Mouse (Mus musculus): ENCODE measurements around the gene Zfp704.

The Zfp704 gene

DNA sequence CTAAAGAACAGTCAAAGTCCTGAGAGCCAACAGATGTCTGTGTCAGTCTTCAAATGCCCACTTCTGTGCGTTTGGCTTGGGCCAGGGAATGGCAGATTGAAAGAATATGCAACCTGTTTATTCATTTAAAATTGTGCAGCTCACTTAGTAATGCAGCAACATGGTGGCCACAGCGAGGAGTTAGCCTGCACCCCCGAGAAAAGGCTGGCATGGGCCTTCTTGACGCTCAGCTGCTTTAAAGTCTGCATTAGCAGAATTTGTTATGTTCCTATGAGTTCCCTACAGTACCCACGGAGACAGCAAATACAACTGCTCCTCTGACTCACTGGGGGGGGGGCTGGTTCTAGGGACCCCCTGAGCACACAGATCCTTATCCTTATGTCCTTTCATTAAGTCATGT is 184.2 kb downstream of the Zfp704 start:
- no peak for DNase-seq (ENCODE audit: low spot score in 2 of 2)

- no peak for DNase-seq (ENCODE audit: low spot score in 2 of 2)
These were observed 185.2 kb downstream of the Zfp704 start for GRCm38 (mm10) chr3:9424637-9425036.

DNA sequence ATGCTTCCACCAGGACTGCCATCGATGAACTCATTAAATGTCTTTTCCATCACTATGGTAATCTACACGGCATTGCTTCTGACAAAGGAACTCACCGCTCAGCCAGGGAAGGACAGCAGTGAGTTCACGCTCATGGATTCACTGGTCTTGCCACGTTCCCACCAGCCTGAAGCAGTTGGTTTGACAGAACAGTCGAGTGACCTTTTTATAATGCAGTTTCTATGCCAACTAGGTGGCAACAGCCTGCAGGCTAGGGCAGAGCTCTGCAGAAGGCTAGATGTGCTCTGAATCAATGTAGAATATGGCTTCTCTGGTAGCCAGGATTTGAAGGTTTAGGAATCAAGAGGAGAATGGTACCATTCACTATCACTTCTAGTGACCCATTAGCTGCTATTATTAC is 186.2 kb downstream of the Zfp704 start:
- DNase-seq (ENCODE audit: low spot score in 2 of 2): no peak

GRCm38 (mm10) chr3:9408896-9409295 is 201.0 kb downstream of the Zfp704 start:
- no peak for DNase-seq (ENCODE audit: low spot score in 2 of 2)

- no peak for DNase-seq (ENCODE audit: low spot score in 2 of 2)
These were observed 202.1 kb downstream of the Zfp704 start for GRCm38 (mm10) chr3:9407801-9408200.

DNA sequence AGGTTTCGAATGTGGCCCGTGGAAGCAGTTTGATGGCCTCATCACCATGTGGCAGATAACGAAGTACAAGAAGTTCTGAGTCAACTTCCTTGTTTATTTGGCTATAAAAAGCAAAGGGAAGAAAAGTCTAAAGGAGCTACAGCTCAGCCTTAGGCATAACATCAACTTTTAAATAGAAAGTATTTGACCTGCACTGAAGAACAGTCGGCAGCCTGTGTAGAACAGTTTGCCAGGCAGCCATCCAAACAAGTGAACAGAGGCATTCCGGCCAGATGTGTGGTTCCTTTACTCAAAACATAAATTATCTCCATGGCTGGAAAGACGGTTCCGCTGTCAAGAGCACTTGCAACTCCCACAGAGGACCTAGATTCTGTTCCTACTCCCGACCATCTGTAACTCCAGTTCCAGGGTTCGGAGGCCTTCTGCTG is 202.8 kb downstream of the Zfp704 start:
- no peak for DNase-seq (ENCODE audit: low spot score in 2 of 2)

GRCm38 (mm10) chr3:9405341-9405740 is 204.5 kb downstream of the Zfp704 start:
- DNase-seq (ENCODE audit: low spot score in 2 of 2): no peak

GRCm38 (mm10) chr3:9403255-9404050 is 206.4 kb downstream of the Zfp704 start:
- no peak for DNase-seq (ENCODE audit: low spot score in 2 of 2)

GRCm38 (mm10) chr3:9402836-9403235 is 207.0 kb downstream of the Zfp704 start:
- DNase-seq (ENCODE audit: low spot score in 2 of 2): no peak

- DNase-seq (ENCODE audit: low spot score in 2 of 2): no peak
These were observed 207.5 kb downstream of the Zfp704 start for GRCm38 (mm10) chr3:9402345-9402744.

DNA sequence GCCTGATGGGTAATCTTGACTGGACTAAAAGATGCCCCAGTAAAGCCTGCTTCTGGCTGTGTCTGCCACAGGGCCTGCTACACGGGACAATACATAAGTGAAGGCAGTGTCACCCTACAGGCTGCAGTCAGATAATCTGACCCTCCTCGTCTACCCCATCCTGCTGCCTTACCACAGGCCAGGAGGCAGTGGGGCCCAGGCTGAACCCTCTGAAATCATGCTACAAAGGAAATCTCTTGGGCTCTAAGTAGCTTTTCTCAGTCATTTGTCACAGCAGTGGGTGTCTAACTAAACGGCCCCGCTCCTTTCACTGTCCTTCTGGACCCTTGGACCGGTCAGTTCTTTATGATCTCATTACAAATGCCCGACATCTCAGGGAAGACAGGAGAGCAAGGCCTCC is 208.2 kb downstream of the Zfp704 start:
- no peak for DNase-seq (ENCODE audit: low spot score in 2 of 2)

GRCm38 (mm10) chr3:9400886-9401221 is 209.0 kb downstream of the Zfp704 start:
- no peak for DNase-seq (ENCODE audit: low spot score in 2 of 2)

- peak in 1 of 2 experiments; percentile 63 for DNase-seq (ENCODE audit: low spot score in 2 of 2)
These were observed 209.5 kb downstream of the Zfp704 start for GRCm38 (mm10) chr3:9400201-9400885.

DNA sequence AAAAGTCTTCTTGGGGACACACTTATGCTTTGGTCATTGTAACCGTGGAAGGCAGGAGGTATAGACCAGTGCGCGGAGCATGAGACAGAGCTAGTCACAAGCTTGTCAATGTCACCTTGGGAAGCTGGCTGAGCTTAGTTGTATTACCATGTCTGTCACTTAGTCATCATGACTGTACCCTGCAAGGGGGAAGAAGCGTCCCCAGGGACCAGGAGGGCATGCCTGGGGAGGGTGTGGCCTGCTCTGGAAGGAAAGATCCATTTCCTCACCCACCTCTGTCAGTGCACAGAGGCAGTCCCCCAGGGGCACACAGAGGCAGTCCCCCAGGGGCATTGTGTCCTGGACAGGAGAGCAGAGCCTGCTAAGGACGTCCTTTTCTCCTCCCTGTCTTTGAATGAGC is 211.6 kb downstream of the Zfp704 start:
- no peak for DNase-seq (ENCODE audit: low spot score in 2 of 2)

All from cerebellum, postnatal 4 days (tissue).